7 mouse cellular contexts compared by ENCODE assay signal in genomic region chr14:121339951-121340401, GRCm38 (mm10). TPM values are rescaled to one million over a fixed set of nuclear protein-coding genes. Genes with fewer than 3 reads are reported as not detected.
DNase-seq lines count a peak whose midpoint lies in the region; TF ChIP-seq lines count a peak whose summit lies in the region.

No protein-coding gene starts in this region.

- H3K27me3 ChIP-seq in E14TG2a.4 (ENCODE audit: insufficient read depth, low read length): no peaks in the 10 kb centered on the region
- no peaks in the 10 kb centered on the region for H3K27me3 ChIP-seq in heart, embryonic 10.5 days (ENCODE audit: insufficient read depth, poor library complexity, severe bottlenecking)

- peak overlapping the region; percentile 60; the same call in 1 of the 2 replicates for H3K27ac ChIP-seq in heart, embryonic 10.5 days

- peaks cover 22% of the 10 kb centered on the region for H3K36me3 ChIP-seq in E14TG2a.4 (ENCODE audit: insufficient read depth, low read length)
- peaks cover 26% of the 10 kb centered on the region for H3K36me3 ChIP-seq in heart, embryonic 10.5 days

- no peak for TF ChIP-seq CTCF in E14TG2a.4 (conservative IDR thresholded peaks at IDR 0.05; ENCODE audit: low read length)

- no peaks in the 10 kb centered on the region for H3K9me3 ChIP-seq in E14TG2a.4 (ENCODE audit: low read length)
- H3K9me3 ChIP-seq in heart, embryonic 10.5 days: no peaks in the 10 kb centered on the region

- peak; percentile 85 for DNase-seq in adrenal gland, postnatal 14 days
- no peak for DNase-seq in heart, embryonic 10.5 days (ENCODE audit: low spot score)
- DNase-seq in kidney, postnatal 25 days: peak; percentile 84 to 91
- DNase-seq in ovary, postnatal 36 days (ENCODE audit: low spot score): peak; percentile 59
- no peak for DNase-seq in urinary bladder, adult 2 months (ENCODE audit: low spot score)
- DNase-seq in layer of hippocampus, adult 9-11 months: no peak

- peaks cover 43% of the 10 kb centered on the region for H3K4me1 ChIP-seq in E14TG2a.4 (replicated peaks; ENCODE audit: low read depth, low read length)
- H3K4me1 ChIP-seq in heart, embryonic 10.5 days: peaks cover 67% of the 10 kb centered on the region

- WGBS in heart, embryonic 10.5 days: 67% methylated on average over 8 of the region's 8 CpGs

- peak overlapping the region; percentile 39; the same call in 1 of the 2 replicates for H3K4me3 ChIP-seq in E14TG2a.4 (replicated peaks; ENCODE audit: low read length)
- H3K4me3 ChIP-seq in heart, embryonic 10.5 days: no peak overlapping the region

RNA-seq across cellular contexts. Expression of gene Stk24, which starts 39.8 kb away (rescaled TPM):
- total RNA-seq in adrenal gland, postnatal 14 days (2021): 93.2 and 95.8 TPM in 2 replicates
- 37.9 and 39.8 TPM in 2 replicates for polyA plus RNA-seq in heart, embryonic 10.5 days (2016; fragmentation: Nextera tagmentation; extraction: Ambion mirVana)
- polyA plus RNA-seq in urinary bladder, adult 2 months (2012; rRNA removed): 60.4 and 67.3 TPM in 2 replicates

Comparison
In these comparisons a context has a peak if more than half of its experiments do, and no peak if none do; other contexts are left out.
1. DNase-seq: peak in adrenal gland, postnatal 14 days (single experiment), kidney, postnatal 25 days (2 of 2) and ovary, postnatal 36 days (single experiment); none in heart, embryonic 10.5 days (single experiment), urinary bladder, adult 2 months (single experiment) and layer of hippocampus, adult 9-11 months (single experiment).